Mouse (Mus musculus): ENCODE results near the gene Eif2b3. TPM values are rescaled to one million over a fixed set of nuclear protein-coding genes. Genes with fewer than 3 reads are reported as not detected.

Eif2b3 gene
- polyA plus RNA-seq, 1 experiment from 2014 or later: 46.4 TPM

DNA sequence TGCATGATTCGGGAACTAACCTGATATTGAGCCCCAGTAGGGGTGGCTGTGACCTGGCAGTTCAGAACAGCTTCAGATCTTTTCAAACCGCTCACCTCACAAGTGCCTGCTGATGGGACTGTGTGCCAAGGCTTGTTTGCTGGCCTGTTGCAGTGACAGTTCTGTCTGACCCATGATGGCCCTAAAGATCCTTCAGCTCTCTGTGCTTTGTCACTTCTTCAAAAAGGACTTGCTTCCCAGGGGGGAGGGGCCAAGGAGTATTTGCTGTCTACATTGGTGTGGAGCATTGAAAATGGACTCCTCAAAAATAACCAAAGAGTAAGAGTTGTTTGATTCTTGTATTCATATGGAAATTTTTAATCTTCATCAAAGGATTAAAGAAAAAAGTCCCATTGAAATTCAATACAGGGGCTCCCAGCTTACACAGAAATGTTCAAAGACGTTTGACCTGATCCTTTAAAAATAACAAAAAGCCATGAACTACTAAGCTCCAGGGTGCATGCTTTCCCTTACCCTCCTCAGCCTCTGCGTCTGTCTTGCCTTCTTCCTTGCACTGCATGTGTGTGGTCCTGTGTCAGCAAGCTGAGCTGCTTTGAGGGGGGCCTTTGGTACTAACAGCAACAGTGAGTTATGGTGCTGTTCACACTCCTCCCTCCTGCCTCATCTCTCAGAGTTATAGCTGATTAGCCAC lies 43.6 kb downstream of the Eif2b3 start:
- H3K9me3 ChIP-seq (replicated peaks): no peaks in the 10 kb centered on the region
- H3K36me3 ChIP-seq: peaks cover 64% of the 10 kb centered on the region
- H3K27ac ChIP-seq: peak overlapping the region; percentile 16; the same call in 1 of the 2 replicates
- no peak for ATAC-seq (ENCODE audit: low read depth)
- no peak overlapping the region for H3K4me3 ChIP-seq (replicated peaks)
- no peak overlapping the region for H3K4me2 ChIP-seq
- 80% methylated on average over 4 of the region's 4 CpGs for WGBS (ENCODE audit: insufficient replicate concordance)
- H3K27me3 ChIP-seq: no peaks in the 10 kb centered on the region
- peaks cover 16% of the 10 kb centered on the region for H3K4me1 ChIP-seq (replicated peaks)
- DNase-seq: no peak
- no peak overlapping the region for H3K9ac ChIP-seq

DNA sequence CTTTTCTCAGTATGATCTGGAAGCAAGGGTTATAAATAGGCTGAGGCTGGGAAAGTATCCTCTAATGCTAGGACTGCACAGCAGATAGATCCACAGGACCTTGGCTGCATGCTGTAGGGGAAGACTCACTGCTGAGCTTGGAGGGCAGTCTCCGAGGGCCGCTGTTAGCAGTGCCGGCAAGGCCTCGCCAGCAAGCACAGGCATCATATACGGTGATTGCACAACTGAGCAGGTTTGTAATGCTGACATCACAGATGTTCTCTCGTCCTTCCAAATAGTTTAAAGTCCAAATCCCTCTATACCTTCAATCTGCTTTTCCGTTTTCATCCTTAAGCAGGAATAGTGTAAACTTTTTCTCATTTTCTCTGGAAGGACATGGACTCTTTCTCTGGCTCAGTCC lies 48.8 kb downstream of the Eif2b3 start:
- H3K4me2 ChIP-seq: no peak overlapping the region
- H3K9me3 ChIP-seq (replicated peaks): no peaks in the 10 kb centered on the region
- peaks cover 82% of the 10 kb centered on the region for H3K36me3 ChIP-seq
- no peak overlapping the region for H3K27ac ChIP-seq
- H3K9ac ChIP-seq: no peak overlapping the region
- DNase-seq: no peak
- H3K27me3 ChIP-seq: no peaks in the 10 kb centered on the region
- 86% methylated on average over 7 of the region's 7 CpGs for WGBS (ENCODE audit: insufficient replicate concordance)
- peaks cover 16% of the 10 kb centered on the region for H3K4me1 ChIP-seq (replicated peaks)
- H3K4me3 ChIP-seq (replicated peaks): no peak overlapping the region
- no peak for ATAC-seq (ENCODE audit: low read depth)

DNA sequence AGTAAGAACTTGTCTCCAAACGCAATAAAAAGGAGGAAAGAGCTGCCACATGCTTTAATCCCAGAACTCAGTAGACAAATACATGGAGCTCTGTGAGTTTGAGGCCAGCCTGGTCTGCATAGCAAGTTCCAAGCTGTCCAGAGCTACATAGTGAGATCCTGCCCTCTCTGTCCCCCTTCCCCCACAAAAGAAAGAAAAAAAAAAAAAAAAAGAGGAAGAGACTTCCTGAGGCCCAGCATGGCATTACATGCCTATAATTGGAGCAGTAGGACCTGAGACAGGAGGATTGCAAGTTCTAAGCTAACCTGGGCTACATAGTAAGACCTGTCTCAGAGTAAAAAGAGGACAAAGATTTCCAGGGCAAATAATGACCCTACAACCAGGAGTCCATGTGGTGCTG lies 50.4 kb downstream of the Eif2b3 start:
- H3K36me3 ChIP-seq: peaks cover 79% of the 10 kb centered on the region
- DNase-seq (no peak), ATAC-seq (ENCODE audit: low read depth) (no peak)
- H3K9me3 ChIP-seq (replicated peaks): no peaks in the 10 kb centered on the region
- no peak overlapping the region for H3K9ac ChIP-seq
- peaks cover 16% of the 10 kb centered on the region for H3K4me1 ChIP-seq (replicated peaks)
- no peak overlapping the region for H3K4me2 ChIP-seq
- H3K4me3 ChIP-seq (replicated peaks): no peak overlapping the region
- no peaks in the 10 kb centered on the region for H3K27me3 ChIP-seq
- WGBS (ENCODE audit: insufficient replicate concordance): 83% methylated on average over 1 of the region's 1 CpGs
- no peak overlapping the region for H3K27ac ChIP-seq

DNA sequence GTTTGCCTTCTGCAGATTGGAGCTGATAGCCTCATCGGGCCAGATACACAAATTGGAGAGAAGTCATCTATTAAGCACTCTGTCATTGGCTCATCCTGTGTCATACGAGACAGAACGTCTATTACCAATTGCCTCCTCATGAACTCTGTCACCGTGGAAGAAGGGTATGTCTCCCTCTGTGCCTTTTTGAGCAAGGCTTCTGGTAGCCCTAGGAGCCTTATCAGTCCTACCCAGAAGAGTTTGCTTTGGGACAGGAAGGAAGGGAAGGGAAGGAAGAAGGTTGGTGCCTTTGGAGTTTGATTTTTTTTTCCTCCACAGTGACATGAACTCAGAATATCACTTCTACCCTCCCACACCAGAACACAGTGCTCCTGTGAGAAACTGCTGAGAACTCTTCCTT lies 51.4 kb downstream of the Eif2b3 start:
- peak overlapping the region; percentile 30; the same call in 1 of the 2 replicates for H3K27ac ChIP-seq
- ATAC-seq (ENCODE audit: low read depth): peak; percentile 62
- peaks cover 16% of the 10 kb centered on the region for H3K4me1 ChIP-seq (replicated peaks)
- H3K4me2 ChIP-seq: no peak overlapping the region
- H3K4me3 ChIP-seq (replicated peaks): no peak overlapping the region
- H3K9me3 ChIP-seq (replicated peaks): no peaks in the 10 kb centered on the region
- 20% methylated on average over 4 of the region's 4 CpGs for WGBS (ENCODE audit: insufficient replicate concordance)
- H3K36me3 ChIP-seq: peaks cover 82% of the 10 kb centered on the region
- no peak overlapping the region for H3K9ac ChIP-seq
- DNase-seq: no peak
- H3K27me3 ChIP-seq: no peaks in the 10 kb centered on the region

DNA sequence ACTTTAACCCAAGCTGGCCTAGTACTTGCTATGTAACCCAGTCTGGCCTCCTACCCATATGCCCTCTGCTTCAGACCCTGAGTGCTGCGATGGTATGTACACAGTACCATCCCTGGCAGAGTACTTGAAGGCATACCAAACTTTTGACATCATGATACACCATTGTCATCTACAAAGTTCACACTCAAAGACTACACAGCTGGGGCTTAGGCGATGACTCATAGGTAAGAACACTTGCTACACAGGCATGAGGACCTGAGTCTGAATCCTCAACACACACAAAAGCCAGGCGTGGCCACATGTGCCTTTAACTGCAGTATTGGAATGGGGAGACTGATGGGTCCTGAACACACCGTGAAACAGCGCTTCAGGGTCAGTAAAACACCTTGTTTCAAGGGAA lies 52.0 kb downstream of the Eif2b3 start:
- Histone ChIP-seq H3K4me1 (replicated peaks) (peaks cover 16% of the 10 kb centered on the region), H3K9ac (no peak overlapping the region), H3K27ac (peak overlapping the region; percentile 31; the same call in 1 of the 2 replicates), H3K4me3 (replicated peaks) (no peak overlapping the region), H3K36me3 (peaks cover 83% of the 10 kb centered on the region), H3K27me3 (no peaks in the 10 kb centered on the region), H3K9me3 (replicated peaks) (no peaks in the 10 kb centered on the region), H3K4me2 (no peak overlapping the region)
- ATAC-seq (ENCODE audit: low read depth): no peak
- WGBS (ENCODE audit: insufficient replicate concordance): 90% methylated on average over 5 of the region's 5 CpGs
- no peak for DNase-seq

DNA sequence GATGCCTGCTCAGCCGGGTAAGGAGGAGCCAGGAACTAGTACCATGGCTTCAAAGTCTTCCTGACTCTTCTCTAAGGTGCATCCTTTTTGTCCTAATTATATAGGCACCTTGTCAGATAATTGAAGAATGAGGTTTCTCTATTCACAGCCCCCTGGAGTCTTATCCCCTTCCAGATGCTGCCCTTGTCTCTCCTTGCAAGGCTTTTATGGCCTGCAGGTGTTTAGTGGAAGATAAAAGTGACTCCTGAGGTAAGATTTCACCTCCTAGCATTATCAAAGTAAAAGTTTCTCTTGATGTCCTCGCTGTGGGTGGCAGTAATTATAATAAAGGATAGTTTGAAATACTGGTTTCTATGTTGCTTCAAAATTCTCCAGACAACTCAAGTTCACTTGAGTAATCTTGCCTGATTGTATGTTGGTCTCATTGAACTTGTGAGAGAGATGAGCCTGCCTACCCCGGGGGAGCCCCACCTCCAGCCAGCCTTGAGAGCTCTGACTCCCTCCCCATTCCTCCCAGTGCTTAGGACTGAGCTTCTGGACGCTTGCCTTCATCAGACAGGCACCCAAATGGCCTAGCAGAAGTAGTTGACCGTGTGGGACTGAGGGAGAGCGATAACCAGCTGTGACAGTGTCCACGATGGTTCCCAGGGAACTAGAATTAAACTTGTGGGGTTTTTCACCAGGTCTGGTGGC lies 68.9 kb downstream of the Eif2b3 start:
- Histone ChIP-seq H3K36me3 (peaks cover 20% of the 10 kb centered on the region), H3K9ac (peak overlapping the region; percentile 47), H3K4me1 (replicated peaks) (peaks cover 52% of the 10 kb centered on the region), H3K9me3 (replicated peaks) (no peaks in the 10 kb centered on the region), H3K4me3 (replicated peaks) (no peak overlapping the region), H3K4me2 (peak overlapping the region; percentile 5; the same call in 1 of the 2 replicates), H3K27ac (peak overlapping the region; percentile 81), H3K27me3 (no peaks in the 10 kb centered on the region)
- WGBS (ENCODE audit: insufficient replicate concordance): 71% methylated on average over 7 of the region's 7 CpGs
- ATAC-seq (ENCODE audit: low read depth): peak; percentile 54
- peak; percentile 28 for DNase-seq

DNA sequence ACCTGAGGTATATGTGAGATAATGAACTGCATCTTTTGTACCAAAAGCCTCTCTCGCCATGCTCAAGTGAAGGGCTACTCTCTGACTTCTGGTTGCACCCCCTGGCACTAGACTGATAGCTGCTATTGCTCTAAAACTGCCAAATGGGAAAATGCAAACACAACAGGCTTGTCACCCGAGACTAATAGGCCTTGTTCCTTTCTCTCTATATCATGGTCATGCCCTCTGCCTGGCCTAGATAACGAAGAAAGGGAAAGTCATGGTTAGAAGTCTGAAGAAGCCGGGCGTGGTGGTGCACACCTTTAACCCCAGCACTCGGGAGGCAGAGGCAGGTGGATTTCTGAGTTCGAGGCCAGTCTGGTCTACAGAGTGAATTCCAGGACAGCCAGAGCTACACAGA lies 71.4 kb downstream of the Eif2b3 start:
- peak; percentile 89 for ATAC-seq (ENCODE audit: low read depth)
- H3K27ac ChIP-seq: peak overlapping the region; percentile 85

DNA sequence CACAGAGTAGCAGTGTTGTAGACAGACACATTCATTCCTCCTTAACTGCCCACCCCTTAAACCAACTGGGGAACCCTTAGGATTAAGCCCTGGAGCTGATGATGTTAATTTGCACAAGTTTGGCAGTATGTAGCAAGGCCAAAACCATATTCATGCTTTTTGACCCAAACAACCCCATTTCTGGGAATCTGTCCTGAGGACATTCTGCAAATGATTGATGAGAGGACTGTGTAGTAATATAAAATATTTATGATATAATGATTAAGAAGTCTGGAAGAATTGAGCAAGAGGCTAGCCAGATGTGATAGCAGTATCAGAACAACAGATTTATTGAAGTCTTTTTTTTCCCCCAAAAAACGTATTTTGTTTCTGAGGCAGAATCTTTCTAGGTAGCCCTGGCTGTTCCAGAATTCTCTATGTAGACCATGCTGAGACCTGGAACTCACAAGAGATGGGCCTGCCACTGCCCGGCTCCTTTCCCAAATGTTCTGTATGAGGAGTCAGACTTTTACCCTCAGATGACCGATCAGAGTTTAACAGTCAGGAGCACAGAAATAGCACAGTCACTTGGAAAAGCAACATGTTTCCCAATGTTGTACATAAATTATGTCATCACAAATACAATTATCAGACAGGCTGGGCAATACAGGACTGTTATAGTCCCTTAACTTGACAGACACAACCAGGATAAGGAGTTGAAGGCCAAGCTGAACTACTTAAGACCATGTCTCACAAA lies 75.6 kb downstream of the Eif2b3 start:
- no peak for DNase-seq
- no peak overlapping the region for H3K27ac ChIP-seq
- H3K27me3 ChIP-seq: peaks cover 49% of the 10 kb centered on the region
- no peaks in the 10 kb centered on the region for H3K9me3 ChIP-seq (replicated peaks)
- no peak overlapping the region for H3K9ac ChIP-seq
- H3K36me3 ChIP-seq: no peaks in the 10 kb centered on the region
- no peak overlapping the region for H3K4me2 ChIP-seq
- no peak overlapping the region for H3K4me3 ChIP-seq (replicated peaks)
- no peak for ATAC-seq (ENCODE audit: low read depth)
- peaks cover 32% of the 10 kb centered on the region for H3K4me1 ChIP-seq (replicated peaks)
- 73% methylated on average over 3 of the region's 3 CpGs for WGBS (ENCODE audit: insufficient replicate concordance)

More for the DNA sequence above, 71.4 kb downstream of the Eif2b3 start:
- 22% methylated on average over 7 of the region's 7 CpGs for WGBS (ENCODE audit: insufficient replicate concordance)
- Histone ChIP-seq H3K9me3 (replicated peaks) (no peaks in the 10 kb centered on the region), H3K9ac (peak overlapping the region; percentile 15; the same call in 1 of the 2 replicates), H3K4me3 (replicated peaks) (no peak overlapping the region), H3K4me1 (replicated peaks) (peaks cover 48% of the 10 kb centered on the region), H3K4me2 (peak overlapping the region; percentile 28), H3K27me3 (peaks cover 17% of the 10 kb centered on the region), H3K36me3 (peaks cover 19% of the 10 kb centered on the region)
- peak; percentile 64 for DNase-seq

DNA sequence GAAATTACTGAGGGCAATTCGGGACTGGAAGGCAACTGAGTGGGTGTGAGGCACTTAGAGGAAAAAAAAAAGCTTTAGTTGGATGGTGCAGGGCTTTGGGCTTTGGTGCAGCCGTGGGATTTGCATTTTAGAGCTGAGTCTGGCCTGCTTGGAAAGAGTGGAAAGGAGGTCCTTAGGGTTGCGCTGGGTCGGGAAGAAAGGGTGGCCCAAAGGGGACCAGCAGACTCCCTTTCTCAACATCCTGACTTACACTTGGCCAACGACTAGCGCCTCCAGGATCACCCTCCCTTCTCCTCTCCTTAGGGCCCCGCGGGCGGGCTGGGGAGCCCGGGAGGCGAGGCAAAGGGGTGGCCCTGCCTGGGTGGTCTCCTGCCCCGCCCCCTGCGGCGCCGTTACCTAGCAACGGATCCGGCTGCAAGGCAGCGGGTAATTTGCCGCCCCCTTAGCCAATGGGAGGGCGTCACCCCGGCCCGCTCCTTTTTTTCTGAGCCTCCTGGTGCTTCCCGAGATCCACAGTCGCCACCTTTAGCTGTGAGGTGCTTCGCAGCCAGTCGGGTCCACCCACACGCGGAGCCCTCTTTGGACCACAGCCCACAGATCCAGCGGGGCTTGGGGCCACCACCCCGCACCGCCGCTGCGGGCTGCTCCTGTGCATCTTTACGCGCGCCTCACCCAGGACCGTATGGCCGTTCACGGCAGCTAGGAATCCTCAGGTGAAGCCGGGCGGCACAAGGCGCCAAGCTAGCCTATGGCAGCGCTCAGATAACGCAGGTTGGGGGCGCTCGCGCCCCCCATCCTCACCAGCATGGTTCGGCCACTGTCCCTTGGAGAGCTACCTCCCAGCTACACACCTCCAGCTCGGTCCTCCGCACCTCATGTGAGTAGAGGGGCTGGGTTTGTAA lies 76.6 kb downstream of the Eif2b3 start, which contains the start of gene Ptch2:
Ptch2 (plus strand) TSS at position 525 of the 902 bp plus-strand sequence.
- peak within 1 kb of the TSS; percentile 71 for H3K4me2 ChIP-seq
- H3K4me1 ChIP-seq (replicated peaks): peaks cover 22% of the 10 kb centered on the region
- peak within 1 kb of the TSS; percentile 54 for H3K9ac ChIP-seq
- H3K27me3 ChIP-seq: peaks cover 49% of the 10 kb centered on the region
- no peaks in the 10 kb centered on the region for H3K36me3 ChIP-seq
- 2% methylated on average over 50 of the region's 50 CpGs for WGBS (ENCODE audit: insufficient replicate concordance)
- peak; percentile 46 for ATAC-seq (ENCODE audit: low read depth)
- H3K9me3 ChIP-seq (replicated peaks): no peaks in the 10 kb centered on the region
- H3K4me3 ChIP-seq (replicated peaks): peak within 1 kb of the TSS; percentile 58
- no peak for DNase-seq
- no peak within 1 kb of the TSS for H3K27ac ChIP-seq

DNA sequence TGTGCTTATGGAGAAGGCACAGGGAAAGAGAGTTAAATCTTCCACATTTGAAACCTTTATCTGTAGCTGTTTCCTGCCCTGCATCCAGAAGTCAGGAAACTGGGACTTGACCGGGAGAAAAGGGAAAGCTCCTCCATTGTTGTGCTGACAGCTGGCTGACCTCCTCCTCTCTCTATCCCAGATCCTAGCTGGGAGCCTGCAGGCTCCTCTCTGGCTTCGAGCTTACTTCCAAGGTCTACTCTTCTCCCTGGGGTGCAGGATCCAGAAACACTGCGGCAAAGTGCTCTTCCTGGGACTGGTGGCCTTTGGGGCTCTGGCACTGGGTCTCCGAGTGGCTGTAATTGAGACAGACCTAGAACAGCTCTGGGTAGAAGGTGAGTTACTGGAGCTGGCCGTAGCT lies 77.5 kb downstream of the Eif2b3 start:
- Histone ChIP-seq H3K27ac (no peak overlapping the region), H3K9ac (no peak overlapping the region)

More for the DNA sequence above, 77.5 kb downstream of the Eif2b3 start:
- ATAC-seq (ENCODE audit: low read depth) (no peak), DNase-seq (no peak)
- Histone ChIP-seq H3K4me3 (replicated peaks) (peak overlapping the region; percentile 58), H3K36me3 (no peaks in the 10 kb centered on the region), H3K4me2 (peak overlapping the region; percentile 71), H3K4me1 (replicated peaks) (peaks cover 17% of the 10 kb centered on the region), H3K9me3 (replicated peaks) (no peaks in the 10 kb centered on the region), H3K27me3 (peaks cover 49% of the 10 kb centered on the region)
- 31% methylated on average over 5 of the region's 5 CpGs for WGBS (ENCODE audit: insufficient replicate concordance)

All from liver, embryonic 13.5 days (tissue).